Mouse (Mus musculus) large intestine, adult 2 months (tissue): Measurements from ENCODE around the gene Ift22. TPM values are rescaled to one million over a fixed set of nuclear protein-coding genes. Genes with fewer than 3 reads are reported as not detected.
"Not testable (repeated sequence)": the region's sequence is repeated elsewhere in the genome, so short reads cannot be mapped to it uniquely, and the experiment has no call there.

Experiments
- DNase-seq: peaks from one replicate; pipeline ENCODE4 v3.0.0-alpha.2; 2012; ENCODE audit warnings: low read depth, low spot score
- WGBS: fragments of 180-500 bp; shearing (Covaris S2); methylation state at CpG from one replicate; pipeline ENCODE4 v1.1.7; 2018; 5-methylcytosine and 5-hydroxymethylcytosine counted together
- polyA plus RNA-seq: library from polyadenylated mRNA; depleted of rRNA; stranded (reverse); fragments of >200 nt; gene quantifications from 2 replicates; pipeline ENCODE4 v1.2.3, GENCODE M21; 2012

Ift22 gene
- polyA plus RNA-seq, 1 experiment = 25.1 TPM

GRCm38 (mm10) chr5:136895529-136895963, 12.4 kb upstream of the Ift22 start:
- DNase-seq = no peak
- WGBS = 47% methylated on average over 10 of the region's 10 CpGs

GRCm38 (mm10) chr5:136904621-136905020, 3.3 kb upstream of the Ift22 start:
- 60% methylated on average over 3 of the region's 3 CpGs for WGBS
- no peak for DNase-seq

DNA sequence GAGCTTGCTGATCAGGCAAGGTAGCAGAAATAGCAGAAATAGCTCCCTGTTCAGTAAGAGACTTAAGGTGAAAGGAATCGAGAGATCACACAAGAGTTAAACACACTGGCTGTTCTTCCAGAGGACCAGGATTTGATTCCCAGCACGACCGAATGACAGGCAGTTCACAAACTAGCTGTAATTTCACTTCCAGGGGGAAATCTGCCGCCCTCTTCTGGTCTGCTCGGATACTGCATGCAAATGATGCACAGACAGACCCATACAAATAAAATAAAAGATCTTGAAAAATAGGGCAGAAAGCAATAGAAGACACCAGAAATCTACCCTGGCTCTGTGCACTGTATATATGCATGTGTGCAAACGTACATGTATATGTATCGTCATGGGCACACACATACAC, 2.3 kb upstream of the Ift22 start:
- WGBS = 45% methylated on average over 7 of the region's 7 CpGs
- no peak for DNase-seq

- WGBS = 38% methylated on average over 9 of the region's 9 CpGs
These were observed 363 bp upstream of the Ift22 start for GRCm38 (mm10) chr5:136907587-136907986.

DNA sequence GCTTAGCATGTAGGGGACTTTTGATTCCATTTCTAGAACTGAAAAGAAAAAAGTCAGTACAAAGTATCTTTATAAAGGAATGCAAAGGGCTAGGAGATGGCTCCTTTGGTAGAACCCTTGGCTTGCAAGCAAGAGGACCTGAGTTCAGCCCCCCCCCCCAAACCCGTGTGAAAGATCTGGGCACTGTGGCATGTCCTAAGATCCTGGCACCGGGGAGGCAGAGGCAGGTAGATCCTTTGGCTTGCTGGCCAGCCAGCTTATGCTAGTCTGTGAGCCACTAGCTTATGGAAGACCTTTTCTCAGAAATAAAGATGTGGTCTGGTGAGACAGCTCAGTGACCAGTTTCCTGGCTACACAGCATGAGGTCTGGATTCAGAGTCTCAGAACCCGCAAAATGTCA, 6.2 kb downstream of the Ift22 start:
- no peak for DNase-seq
- WGBS = 85% methylated on average over 3 of the region's 3 CpGs

More at GRCm38 (mm10) chr5:136907587-136907986, 363 bp upstream of the Ift22 start:
- no peak for DNase-seq

GRCm38 (mm10) chr5:136917613-136918242, 9.8 kb downstream of the Ift22 start:
- 93% methylated on average over 8 of the region's 8 CpGs for WGBS
- DNase-seq = no peak

DNA sequence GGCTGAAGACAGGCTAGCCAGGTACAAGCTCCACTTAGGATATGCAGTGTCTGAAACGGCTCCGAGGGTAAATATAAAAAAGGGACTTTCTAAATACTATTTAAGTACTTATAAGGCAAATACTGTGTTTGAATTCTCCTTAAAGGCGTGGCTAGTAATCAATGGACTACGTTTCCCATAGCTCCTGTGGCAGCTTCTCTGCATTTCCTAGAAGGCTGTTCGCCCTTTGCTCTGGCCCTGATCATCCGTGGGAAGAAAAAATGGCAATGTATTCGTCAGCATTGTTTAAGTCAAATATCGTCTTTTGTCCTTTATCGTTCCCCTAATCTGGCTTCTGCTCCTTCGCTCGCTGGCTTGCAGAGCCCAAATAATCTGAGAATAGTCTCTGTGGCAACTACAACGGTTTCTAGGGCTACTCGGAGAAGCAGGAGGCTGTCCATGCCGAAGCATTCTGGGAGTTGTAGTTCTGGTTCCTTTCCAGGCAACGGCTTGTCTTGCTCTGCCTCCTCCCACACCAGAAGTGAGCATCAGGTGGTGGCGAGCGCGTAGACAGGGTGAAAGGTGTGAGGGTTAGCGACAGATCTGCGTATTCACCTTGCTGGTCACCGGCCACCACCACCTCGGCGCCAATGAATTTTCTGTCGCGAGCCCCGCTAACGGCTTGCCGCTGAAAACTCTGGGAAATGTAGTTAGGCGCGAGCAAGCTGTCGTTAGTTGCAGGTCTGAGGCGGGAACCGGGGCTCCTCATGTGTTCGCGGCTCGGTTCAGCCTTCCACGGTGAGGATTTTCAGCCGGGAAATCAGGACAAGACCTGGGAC, 10.9 kb downstream of the Ift22 start:
- peak; percentile 87 for DNase-seq

GRCm38 (mm10) chr5:136919546-136920301, 11.8 kb downstream of the Ift22 start:
- 26% methylated on average over 18 of the region's 18 CpGs for WGBS
- DNase-seq = no peak

More for the DNA sequence above, 10.9 kb downstream of the Ift22 start:
- WGBS = under 1% methylated on average over 38 of the region's 38 CpGs

GRCm38 (mm10) chr5:136922830-136923229, 14.9 kb downstream of the Ift22 start:
- DNase-seq = no peak
- WGBS = 86% methylated on average over 9 of the region's 9 CpGs

DNA sequence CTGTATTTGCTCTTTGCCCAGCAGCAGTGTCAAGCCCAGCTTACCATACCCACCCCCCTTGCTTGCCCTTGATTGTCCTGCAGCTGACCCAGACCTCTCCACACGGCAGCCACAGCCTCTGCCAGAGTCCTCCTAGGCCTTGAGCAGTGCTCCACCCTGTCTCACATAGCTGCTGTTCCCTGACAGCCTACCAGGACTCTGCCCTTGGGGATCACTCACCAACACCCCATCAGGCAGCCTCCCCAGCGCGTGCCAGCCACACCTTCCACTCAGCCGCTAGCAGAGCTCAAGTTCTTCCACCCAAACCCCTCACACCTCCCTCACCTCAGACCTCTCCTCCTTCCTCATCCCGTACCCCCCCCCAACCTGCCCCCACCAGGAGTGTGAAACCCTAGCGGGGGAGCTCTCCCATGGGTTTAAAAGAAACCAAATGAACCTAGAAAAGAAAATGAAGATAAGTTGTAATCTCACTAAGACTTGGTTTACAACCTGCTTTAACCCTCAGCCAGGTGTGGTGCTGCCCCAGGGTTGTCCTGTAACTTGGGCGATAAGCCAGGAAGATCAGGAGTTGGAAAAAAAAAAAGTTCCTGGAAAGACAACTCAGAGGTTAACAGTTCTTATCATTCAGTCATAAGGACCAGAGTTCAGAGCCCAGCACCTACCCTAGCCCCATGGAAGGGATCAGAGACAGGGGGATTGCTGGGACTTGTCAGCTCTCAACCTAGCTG, 16.0 kb downstream of the Ift22 start:
- DNase-seq = peak; percentile 66
- WGBS = 31% methylated on average over 7 of the region's 7 CpGs

DNA sequence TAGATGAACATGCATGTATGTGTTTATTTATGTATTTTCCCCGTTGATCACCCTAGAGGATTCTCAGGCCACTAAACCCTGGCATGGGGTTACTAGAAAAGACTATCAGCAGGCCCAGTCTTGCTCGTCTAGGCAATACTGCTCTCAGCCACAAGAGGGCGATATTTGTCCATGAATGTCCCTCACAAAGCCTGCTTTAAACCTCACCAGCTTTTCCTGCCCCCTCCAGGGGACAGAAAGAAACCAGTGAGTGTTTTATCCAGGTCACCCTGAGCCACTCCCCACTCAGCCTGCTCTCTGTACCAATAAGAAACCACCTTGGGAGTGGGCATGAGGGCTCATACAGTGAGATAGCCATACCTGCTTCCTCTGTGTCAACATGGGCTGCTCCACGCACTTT, 21.1 kb downstream of the Ift22 start:
- 16% methylated on average over 4 of the region's 4 CpGs for WGBS
- peak; percentile 67 for DNase-seq

DNA sequence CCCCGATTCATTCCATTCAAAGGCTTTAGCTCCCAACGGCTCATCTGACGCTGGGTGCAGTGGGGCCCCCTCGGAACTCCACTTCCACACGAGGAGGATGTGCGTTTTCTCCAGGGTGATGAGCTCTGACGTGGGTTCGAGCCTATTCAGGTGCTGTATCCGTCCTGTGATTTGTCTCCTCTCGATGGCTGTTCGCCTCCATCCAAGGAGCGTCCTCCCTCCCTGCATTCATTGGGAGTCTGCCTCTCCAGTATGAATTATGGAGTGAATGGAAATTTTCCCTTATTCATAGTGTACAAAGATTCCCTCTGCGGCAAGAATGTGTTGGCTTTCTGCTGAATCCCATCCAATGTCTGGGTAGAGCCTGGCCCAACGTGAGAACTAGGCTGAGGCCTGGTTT, 23.9 kb downstream of the Ift22 start:
- WGBS = 92% methylated on average over 14 of the region's 14 CpGs
- DNase-seq = no peak

DNA sequence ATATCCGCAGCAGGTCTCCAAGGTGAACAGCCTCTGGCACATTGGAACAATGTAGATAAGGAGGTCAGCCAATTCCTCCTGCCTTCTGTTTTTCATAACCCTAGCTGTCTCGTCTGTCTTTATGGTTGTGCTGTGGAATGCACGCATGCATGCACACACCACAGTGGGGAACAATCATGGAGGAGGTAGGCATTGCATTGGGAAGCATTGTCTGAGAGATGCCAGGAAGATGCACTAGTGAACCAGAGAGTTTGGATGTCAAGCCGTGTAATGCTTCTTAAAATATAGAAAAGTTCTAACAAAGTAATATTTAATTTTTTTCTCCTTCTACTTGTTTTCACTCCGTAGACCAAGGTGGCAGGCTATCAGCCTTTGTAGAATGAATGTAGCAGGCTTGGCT, 25.0 kb downstream of the Ift22 start:
- no peak for DNase-seq
- 82% methylated on average over 5 of the region's 5 CpGs for WGBS

DNA sequence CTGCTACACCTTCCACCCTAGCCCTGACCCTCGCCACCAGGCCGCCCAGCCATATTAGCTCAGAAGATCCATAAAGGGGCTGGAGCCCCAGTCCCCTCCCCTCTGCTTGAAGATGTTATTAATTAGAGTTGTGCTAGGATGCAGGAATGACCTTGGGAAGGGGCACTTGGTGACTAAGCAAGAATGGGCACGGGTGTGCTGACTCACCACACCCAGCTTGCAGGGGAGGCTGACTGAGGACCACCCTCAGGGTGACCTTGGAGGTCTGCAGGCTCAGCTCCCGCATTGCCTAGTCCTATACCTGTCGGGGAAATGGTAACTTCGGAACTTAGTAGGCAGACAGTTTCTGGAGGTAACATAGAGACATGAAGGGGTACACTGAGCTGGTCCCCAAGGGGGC, 26.0 kb downstream of the Ift22 start:
- DNase-seq = no peak
- 88% methylated on average over 6 of the region's 6 CpGs for WGBS

- no peak for DNase-seq
- WGBS = 55% methylated on average over 7 of the region's 7 CpGs
These were observed 28.1 kb downstream of the Ift22 start for GRCm38 (mm10) chr5:136935905-136936695.

DNA sequence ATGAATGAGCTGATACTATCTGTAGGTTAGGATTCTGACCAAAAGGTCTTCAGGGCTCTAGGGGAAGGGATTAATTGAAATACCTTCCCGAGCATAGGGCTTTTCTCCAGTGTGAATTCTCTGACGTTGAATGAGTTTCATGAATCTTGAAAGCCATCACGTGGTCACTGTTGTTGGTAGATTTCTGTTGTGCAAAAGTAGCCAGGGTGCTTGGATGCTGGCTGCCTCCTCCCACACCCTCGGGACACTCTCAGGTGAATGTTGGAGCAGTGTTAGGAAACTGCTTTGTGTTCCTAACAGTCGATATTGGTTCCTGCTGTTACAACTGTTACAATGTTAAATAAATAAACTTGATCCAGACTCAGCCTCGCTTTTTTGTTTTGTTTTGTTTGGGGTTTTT, 28.8 kb downstream of the Ift22 start:
- WGBS = 82% methylated on average over 6 of the region's 6 CpGs
- DNase-seq = no peak

GRCm38 (mm10) chr5:136937621-136938020, 29.7 kb downstream of the Ift22 start:
- no peak for DNase-seq
- 75% methylated on average over 5 of the region's 5 CpGs for WGBS

GRCm38 (mm10) chr5:136939284-136939683, 31.3 kb downstream of the Ift22 start:
- no peak for DNase-seq
- WGBS = 75% methylated on average over 7 of the region's 7 CpGs

GRCm38 (mm10) chr5:136940029-136940428, 32.1 kb downstream of the Ift22 start:
- WGBS = 53% methylated on average over 6 of the region's 6 CpGs
- not testable (repeated sequence) for DNase-seq
